Mouse (Mus musculus): ENCODE data around the gene St6galnac6.

Gene St6galnac6

GRCm38 (mm10) chr2:32599409-32599808 is at the start of gene St6galnac6:
St6galnac6 (plus strand) TSS chr2:32599709.
- H3K27me3 ChIP-seq (ENCODE audit: insufficient read depth, low read length), result no peaks in the 10 kb centered on the region
- H3K36me3 ChIP-seq (ENCODE audit: insufficient read depth, low read length), result peaks cover 25% of the 10 kb centered on the region
- no peak within 1 kb of the TSS for H3K4me3 ChIP-seq (replicated peaks; ENCODE audit: low read length)
- peaks cover 45% of the 10 kb centered on the region for H3K4me1 ChIP-seq (replicated peaks; ENCODE audit: low read depth, low read length)
- TF ChIP-seq NANOG (IDR thresholded peaks at IDR 0.05; ENCODE audit: borderline replicate concordance, low read length) (no peak), POU5F1 (IDR thresholded peaks at IDR 0.05; ENCODE audit: borderline replicate concordance, low read length) (no peak), CTCF (conservative IDR thresholded peaks at IDR 0.05; ENCODE audit: low read length) (no peak)
- H3K9me3 ChIP-seq (ENCODE audit: low read length), result no peaks in the 10 kb centered on the region

GRCm38 (mm10) chr2:32549764-32550163 is 49.7 kb upstream of the St6galnac6 start:
- H3K4me1 ChIP-seq (replicated peaks; ENCODE audit: low read depth, low read length), result peaks cover 63% of the 10 kb centered on the region
- no peaks in the 10 kb centered on the region for H3K27me3 ChIP-seq (ENCODE audit: insufficient read depth, low read length)
- H3K36me3 ChIP-seq (ENCODE audit: insufficient read depth, low read length), result peaks cover 55% of the 10 kb centered on the region
- TF ChIP-seq CTCF (conservative IDR thresholded peaks at IDR 0.05; ENCODE audit: low read length) (no peak), NANOG (IDR thresholded peaks at IDR 0.05; ENCODE audit: borderline replicate concordance, low read length) (no peak), POU5F1 (IDR thresholded peaks at IDR 0.05; ENCODE audit: borderline replicate concordance, low read length) (no peak)
- H3K4me3 ChIP-seq (replicated peaks; ENCODE audit: low read length), result no peak overlapping the region
- no peaks in the 10 kb centered on the region for H3K9me3 ChIP-seq (ENCODE audit: low read length)

GRCm38 (mm10) chr2:32551236-32551635 is 48.3 kb upstream of the St6galnac6 start:
- Histone ChIP-seq H3K4me3 (replicated peaks; ENCODE audit: low read length) (no peak overlapping the region), H3K27me3 (ENCODE audit: insufficient read depth, low read length) (no peaks in the 10 kb centered on the region), H3K9me3 (ENCODE audit: low read length) (no peaks in the 10 kb centered on the region), H3K4me1 (replicated peaks; ENCODE audit: low read depth, low read length) (peaks cover 63% of the 10 kb centered on the region), H3K36me3 (ENCODE audit: insufficient read depth, low read length) (peaks cover 42% of the 10 kb centered on the region)
- TF ChIP-seq POU5F1 (IDR thresholded peaks at IDR 0.05; ENCODE audit: borderline replicate concordance, low read length) (no peak), NANOG (IDR thresholded peaks at IDR 0.05; ENCODE audit: borderline replicate concordance, low read length) (no peak), CTCF (conservative IDR thresholded peaks at IDR 0.05; ENCODE audit: low read length) (no peak)

- Histone ChIP-seq H3K4me1 (replicated peaks; ENCODE audit: low read depth, low read length) (peaks cover 77% of the 10 kb centered on the region), H3K4me3 (replicated peaks; ENCODE audit: low read length) (no peak overlapping the region), H3K9me3 (ENCODE audit: low read length) (no peaks in the 10 kb centered on the region), H3K36me3 (ENCODE audit: insufficient read depth, low read length) (peaks cover 24% of the 10 kb centered on the region), H3K27me3 (ENCODE audit: insufficient read depth, low read length) (no peaks in the 10 kb centered on the region)
- TF ChIP-seq CTCF (conservative IDR thresholded peaks at IDR 0.05; ENCODE audit: low read length) (no peak), NANOG (IDR thresholded peaks at IDR 0.05; ENCODE audit: borderline replicate concordance, low read length) (no peak), POU5F1 (IDR thresholded peaks at IDR 0.05; ENCODE audit: borderline replicate concordance, low read length) (no peak)
These were observed 45.8 kb upstream of the St6galnac6 start for GRCm38 (mm10) chr2:32553592-32554148.

- Histone ChIP-seq H3K36me3 (ENCODE audit: insufficient read depth, low read length) (peaks cover 25% of the 10 kb centered on the region), H3K4me3 (replicated peaks; ENCODE audit: low read length) (peak overlapping the region; percentile 26; the same call in 1 of the 2 replicates), H3K27me3 (ENCODE audit: insufficient read depth, low read length) (no peaks in the 10 kb centered on the region), H3K4me1 (replicated peaks; ENCODE audit: low read depth, low read length) (peaks cover 83% of the 10 kb centered on the region), H3K9me3 (ENCODE audit: low read length) (no peaks in the 10 kb centered on the region)
- TF ChIP-seq POU5F1 (IDR thresholded peaks at IDR 0.05; ENCODE audit: borderline replicate concordance, low read length) (no peak), NANOG (IDR thresholded peaks at IDR 0.05; ENCODE audit: borderline replicate concordance, low read length) (no peak), CTCF (conservative IDR thresholded peaks at IDR 0.05; ENCODE audit: low read length) (no peak)
These were observed 44.0 kb upstream of the St6galnac6 start for GRCm38 (mm10) chr2:32555484-32555883.

GRCm38 (mm10) chr2:32556019-32556418 is 43.5 kb upstream of the St6galnac6 start:
- Histone ChIP-seq H3K4me1 (replicated peaks; ENCODE audit: low read depth, low read length) (peaks cover 80% of the 10 kb centered on the region), H3K27me3 (ENCODE audit: insufficient read depth, low read length) (no peaks in the 10 kb centered on the region), H3K9me3 (ENCODE audit: low read length) (no peaks in the 10 kb centered on the region), H3K4me3 (replicated peaks; ENCODE audit: low read length) (0 out of 2 replicates have a peak overlapping the region, but pooled peaks have one; percentile 26), H3K36me3 (ENCODE audit: insufficient read depth, low read length) (peaks cover 26% of the 10 kb centered on the region)
- TF ChIP-seq NANOG (IDR thresholded peaks at IDR 0.05; ENCODE audit: borderline replicate concordance, low read length), result no peak

- H3K4me3 ChIP-seq (replicated peaks; ENCODE audit: low read length), result no peak overlapping the region
- peaks cover 57% of the 10 kb centered on the region for H3K36me3 ChIP-seq (ENCODE audit: insufficient read depth, low read length)
- H3K9me3 ChIP-seq (ENCODE audit: low read length), result no peaks in the 10 kb centered on the region
- H3K27me3 ChIP-seq (ENCODE audit: insufficient read depth, low read length), result no peaks in the 10 kb centered on the region
- TF ChIP-seq NANOG (IDR thresholded peaks at IDR 0.05; ENCODE audit: borderline replicate concordance, low read length), result no peak
- TF ChIP-seq POU5F1 (IDR thresholded peaks at IDR 0.05; ENCODE audit: borderline replicate concordance, low read length), result no peak
- TF ChIP-seq CTCF (conservative IDR thresholded peaks at IDR 0.05; ENCODE audit: low read length), result no peak
- H3K4me1 ChIP-seq (replicated peaks; ENCODE audit: low read depth, low read length), result peaks cover 57% of the 10 kb centered on the region
These were observed 39.9 kb upstream of the St6galnac6 start for GRCm38 (mm10) chr2:32559570-32559969.

- H3K4me3 ChIP-seq (replicated peaks; ENCODE audit: low read length), result no peak overlapping the region
- no peaks in the 10 kb centered on the region for H3K27me3 ChIP-seq (ENCODE audit: insufficient read depth, low read length)
- no peaks in the 10 kb centered on the region for H3K9me3 ChIP-seq (ENCODE audit: low read length)
- no peak for TF ChIP-seq NANOG (IDR thresholded peaks at IDR 0.05; ENCODE audit: borderline replicate concordance, low read length)
- peak; percentile 97 for TF ChIP-seq CTCF (conservative IDR thresholded peaks at IDR 0.05; ENCODE audit: low read length)
- H3K4me1 ChIP-seq (replicated peaks; ENCODE audit: low read depth, low read length), result peaks cover 16% of the 10 kb centered on the region
- H3K36me3 ChIP-seq (ENCODE audit: insufficient read depth, low read length), result peaks cover 74% of the 10 kb centered on the region
These were observed 32.9 kb upstream of the St6galnac6 start for GRCm38 (mm10) chr2:32566536-32567063.

- peaks cover 32% of the 10 kb centered on the region for H3K4me1 ChIP-seq (replicated peaks; ENCODE audit: low read depth, low read length)
- TF ChIP-seq POU5F1 (IDR thresholded peaks at IDR 0.05; ENCODE audit: borderline replicate concordance, low read length) (no peak), CTCF (conservative IDR thresholded peaks at IDR 0.05; ENCODE audit: low read length) (no peak), NANOG (IDR thresholded peaks at IDR 0.05; ENCODE audit: borderline replicate concordance, low read length) (no peak)
- no peaks in the 10 kb centered on the region for H3K27me3 ChIP-seq (ENCODE audit: insufficient read depth, low read length)
- H3K9me3 ChIP-seq (ENCODE audit: low read length), result no peaks in the 10 kb centered on the region
- no peak overlapping the region for H3K4me3 ChIP-seq (replicated peaks; ENCODE audit: low read length)
- H3K36me3 ChIP-seq (ENCODE audit: insufficient read depth, low read length), result peaks cover 73% of the 10 kb centered on the region
These were observed 31.4 kb upstream of the St6galnac6 start for GRCm38 (mm10) chr2:32568149-32568548.

All from E14TG2a.4 (cell line).